Mouse (Mus musculus) heart, adult 11 months (tissue): ENCODE measurements around the gene Cdh23.
A peak's percentile ranks its signal among the peaks of the same experiment; 100 is the strongest.

Experiments used
- DNase-seq: peaks from one replicate; pipeline ENCODE4 v3.0.0; 2022

Cdh23 gene

DNA sequence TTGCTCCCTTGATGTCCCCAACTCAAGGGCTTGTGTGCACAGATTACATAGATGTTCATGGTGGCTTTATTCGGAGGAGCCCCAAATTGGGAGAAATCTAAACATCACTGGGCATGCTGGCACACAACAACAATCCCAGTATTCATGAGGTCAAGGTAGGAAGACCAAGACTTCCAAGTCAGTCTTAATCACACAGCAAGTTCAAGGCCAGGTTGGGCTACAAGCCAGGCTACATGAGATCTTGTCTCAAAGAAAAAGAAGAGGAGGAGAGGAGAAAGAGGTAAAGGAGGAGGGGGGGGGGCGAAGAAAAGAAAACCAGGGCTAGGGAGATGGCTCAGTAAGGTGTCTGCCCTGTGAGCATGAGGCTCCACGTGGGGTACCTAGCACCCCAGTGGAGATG lies 70.8 kb downstream of the Cdh23 start:
- DNase-seq: no peak

DNA sequence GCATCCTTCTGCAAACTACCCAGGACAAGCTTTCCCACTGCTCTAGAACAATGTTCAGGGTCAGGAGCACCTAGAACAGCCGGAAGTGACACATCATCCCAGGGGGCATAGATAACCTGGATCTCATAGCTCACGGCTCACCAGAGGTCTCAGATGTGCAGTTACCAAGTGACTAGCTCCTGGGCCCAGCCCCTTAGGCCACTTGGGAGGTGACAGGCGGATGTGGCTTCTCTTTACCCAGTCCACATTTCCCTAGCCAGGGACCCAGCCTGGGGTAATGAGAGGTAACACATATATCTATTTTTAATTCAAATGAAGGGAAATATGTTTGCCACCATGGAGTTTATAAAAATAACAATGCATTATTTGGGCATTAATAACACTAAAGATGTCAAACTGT lies 71.3 kb downstream of the Cdh23 start:
- no peak for DNase-seq

DNA sequence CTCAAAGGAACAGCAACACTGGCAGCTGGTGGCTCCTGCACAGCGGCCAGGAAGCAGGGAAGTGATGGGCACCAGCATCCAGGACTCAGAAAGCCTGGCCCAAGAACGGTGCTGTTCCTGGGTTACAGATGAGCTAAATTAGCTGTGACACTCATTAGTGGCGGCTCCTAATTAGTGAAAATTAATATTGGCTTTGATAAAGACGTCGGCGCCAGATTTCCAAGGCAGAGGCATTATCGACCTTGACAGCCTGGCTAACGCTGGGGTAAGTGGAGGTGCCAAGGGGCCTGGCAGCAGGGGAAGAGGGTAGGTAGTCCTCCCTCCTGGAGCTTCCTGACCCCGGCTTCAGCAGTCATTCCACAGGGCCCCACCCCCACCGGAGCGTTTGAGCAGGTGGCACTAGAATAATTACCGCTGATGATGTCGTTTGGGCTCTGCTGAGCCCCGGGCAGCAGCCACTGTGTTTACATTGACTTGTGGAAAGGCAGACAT lies 72.0 kb downstream of the Cdh23 start:
- DNase-seq: no peak

DNA sequence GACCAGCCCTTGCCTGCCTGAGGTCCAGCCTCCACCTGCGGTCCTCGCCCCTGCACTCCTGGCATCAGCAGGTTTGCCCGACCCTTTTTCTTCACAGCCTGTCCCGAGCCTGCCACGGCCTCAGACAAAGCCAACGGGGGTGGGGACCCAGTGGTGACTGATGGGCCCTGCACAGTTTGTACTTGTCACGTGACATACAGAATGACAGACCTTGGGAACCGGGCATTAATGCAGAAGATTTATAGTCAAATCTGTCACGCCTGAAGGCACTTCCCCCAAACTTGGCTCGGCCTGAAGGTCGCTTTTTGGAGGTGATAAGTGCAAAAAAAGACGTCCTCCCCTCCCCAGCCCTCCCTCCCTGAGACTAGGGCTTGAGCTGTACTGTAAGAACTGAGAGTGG lies 73.5 kb downstream of the Cdh23 start:
- no peak for DNase-seq

DNA sequence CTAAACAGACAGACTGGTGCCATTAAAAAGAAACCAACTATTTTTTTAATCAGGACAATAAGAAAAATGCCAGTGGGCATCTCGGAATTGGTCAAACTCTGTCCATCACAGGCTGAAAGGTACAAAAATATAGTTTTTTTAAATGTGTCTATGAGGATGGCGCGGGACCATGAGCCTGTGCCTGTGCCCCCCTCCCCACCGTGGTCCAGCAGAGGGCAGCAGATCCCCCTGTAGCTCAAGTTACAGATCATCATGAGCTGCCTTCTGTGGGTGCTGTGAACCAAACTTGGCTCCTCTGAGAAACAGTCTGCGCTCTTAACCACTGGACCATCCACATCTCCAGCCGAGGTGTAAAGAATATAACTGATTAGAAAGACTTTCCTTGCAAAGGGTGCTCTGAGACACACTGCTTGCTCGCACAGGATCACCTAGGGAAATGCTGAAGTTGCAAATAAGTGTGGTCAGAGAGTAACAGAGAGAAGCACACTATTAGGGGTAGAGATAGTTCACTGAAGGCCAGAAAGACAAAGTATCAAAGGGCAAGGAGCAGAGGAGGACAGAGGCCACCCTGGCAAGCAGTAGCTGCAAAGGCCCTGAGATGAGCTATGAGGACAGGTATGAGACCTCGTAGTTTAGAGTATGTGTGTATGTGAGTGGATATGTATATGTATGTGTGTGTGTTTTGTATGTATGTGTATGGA lies 74.7 kb downstream of the Cdh23 start:
- DNase-seq: no peak

DNA sequence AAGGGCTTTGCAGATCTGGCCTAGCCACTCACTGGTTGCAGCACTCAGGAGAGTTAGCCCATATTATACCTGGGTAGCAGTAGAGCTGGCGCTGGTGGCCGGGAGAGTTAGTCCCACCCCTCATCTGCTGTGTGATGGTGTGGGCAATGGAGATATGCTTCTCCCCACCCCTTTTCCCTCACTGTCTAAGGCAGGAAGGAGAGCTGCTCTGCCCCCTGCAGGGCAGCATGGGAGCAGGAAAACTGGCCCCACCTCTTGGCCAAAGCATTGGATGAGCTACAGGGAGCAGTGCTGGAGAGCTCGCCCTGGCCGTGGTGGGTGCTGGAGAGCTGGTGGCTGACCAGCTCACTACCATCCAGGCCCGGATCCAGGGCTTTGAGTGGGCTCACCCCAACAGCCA lies 80.4 kb downstream of the Cdh23 start:
- DNase-seq: no peak

DNA sequence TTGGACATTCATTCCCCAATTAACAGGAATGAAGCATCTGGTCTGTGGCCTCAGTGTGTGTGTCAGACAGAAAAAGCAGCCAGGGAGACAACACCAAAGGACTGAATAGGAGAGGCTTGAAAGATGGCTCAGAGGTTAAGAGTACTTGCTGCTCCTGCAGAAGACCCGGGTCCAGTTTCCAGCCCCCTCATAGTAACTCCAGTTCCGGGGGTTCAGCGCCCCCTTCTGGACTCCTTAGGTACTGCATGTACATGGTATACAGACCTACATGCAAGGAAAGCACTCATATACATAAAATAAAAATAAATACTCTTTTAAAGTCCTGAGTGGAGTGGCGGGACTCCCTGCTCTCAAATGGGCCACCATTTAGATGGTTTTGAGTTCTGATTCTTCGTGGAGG lies 83.4 kb downstream of the Cdh23 start:
- no peak for DNase-seq

DNA sequence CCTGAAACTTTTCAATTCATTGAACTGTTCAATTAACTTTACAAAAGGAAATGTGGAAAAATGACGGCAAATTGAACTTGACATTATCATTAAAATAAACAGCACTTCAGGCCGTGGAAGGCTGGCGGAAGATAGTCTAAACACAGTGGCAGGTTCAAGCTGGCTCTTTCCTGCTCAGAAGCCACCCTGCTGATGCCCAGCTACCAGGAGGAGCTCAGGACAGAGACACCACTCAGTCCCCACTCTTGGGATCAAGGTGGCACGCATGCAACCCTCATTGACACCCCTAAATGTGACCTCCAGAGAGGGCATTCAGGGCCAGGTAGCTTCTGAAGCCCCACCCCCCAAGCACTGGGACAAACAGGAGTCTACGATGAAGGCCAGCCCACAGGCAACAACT lies 89.1 kb downstream of the Cdh23 start:
- no peak for DNase-seq

DNA sequence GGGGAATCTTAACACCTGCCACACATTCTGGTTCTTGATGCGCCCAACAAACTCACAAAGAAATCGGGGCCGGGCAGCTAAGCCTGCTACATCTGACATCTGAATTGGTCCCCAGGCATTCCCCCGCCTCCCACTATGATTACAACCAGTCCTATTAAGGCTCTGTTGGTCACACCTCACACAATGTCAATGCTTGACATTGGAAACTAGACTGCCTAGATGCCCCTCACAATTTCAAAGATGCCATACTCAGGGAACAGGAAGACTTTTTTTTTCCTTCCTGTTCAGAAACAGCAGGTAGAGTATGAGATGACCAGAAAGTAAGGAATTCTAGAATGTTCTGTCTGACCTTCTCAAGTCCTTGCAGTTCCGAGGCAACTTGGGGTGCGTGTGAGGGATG lies 89.6 kb downstream of the Cdh23 start:
- DNase-seq: no peak

DNA sequence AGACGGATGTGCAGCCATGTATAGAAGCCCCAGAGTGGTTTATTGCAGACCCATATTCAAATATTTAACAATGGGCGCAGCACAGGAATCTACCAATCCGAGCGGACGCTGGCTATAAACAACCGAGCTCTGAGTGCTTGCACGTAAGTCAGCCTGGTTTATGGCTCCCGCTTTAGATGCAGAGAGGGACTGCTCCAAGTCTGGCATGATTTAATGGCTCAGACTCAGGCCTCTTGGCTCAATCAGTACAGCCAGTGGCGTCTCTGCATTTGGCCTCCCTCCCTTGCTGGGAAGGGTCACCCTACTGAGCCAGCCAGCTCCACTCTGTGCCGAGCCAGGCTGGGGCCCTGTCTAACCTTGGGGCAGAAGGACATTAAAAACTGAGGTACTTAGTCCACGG lies 94.1 kb downstream of the Cdh23 start:
- no peak for DNase-seq

DNA sequence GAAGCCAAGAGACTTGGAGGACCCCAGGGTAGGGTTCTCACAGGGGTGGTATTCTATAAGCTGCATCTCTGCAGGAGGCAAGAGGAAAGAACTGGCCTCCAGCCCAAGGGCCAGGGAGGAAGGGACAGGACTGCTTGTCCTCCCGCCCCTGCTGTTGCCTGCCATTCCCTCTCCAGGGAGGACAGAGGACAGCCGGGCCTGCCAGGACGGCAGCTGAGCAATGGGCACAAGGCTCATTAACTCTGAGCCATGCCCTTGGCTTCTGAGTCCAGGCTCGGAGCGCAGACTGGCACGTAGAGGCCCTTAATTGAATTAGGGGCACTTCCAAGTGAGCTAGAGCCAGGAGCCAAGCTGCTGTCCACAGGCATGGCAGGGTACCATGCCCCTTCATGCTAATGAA lies 101.1 kb downstream of the Cdh23 start:
- DNase-seq: no peak

DNA sequence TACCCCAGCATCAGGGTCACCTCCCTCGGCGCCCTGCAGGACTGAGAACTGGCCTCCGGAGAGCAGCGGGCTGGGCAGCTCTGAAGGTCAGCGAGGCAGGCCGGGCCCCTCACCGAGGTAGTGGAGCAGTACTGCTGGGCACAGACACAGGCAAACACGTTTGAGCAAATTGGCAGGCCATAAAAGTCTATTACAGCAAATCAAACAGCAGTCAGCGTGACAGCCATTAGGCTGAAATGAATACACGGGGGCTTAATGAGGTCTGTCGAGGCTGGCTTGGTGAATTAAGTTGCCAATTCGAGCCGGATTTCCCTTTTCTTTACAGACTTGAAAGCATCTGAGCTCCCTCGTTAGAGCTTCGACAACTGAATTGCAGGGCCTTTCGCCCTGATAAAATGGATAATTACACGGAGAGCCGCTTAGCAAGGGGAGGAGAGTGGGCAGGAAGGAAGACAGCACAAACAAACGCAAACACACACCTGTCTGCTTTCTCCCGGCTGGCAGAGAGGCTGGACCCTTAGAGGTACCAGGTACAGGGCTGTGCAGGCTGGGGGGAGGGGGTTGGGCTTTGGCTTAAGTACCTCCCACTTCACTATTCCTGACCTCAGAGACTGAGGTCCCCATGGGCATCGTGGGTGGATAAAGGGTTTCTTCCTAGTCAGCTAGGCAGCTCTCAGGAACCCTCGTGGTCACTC lies 103.3 kb downstream of the Cdh23 start:
- DNase-seq: no peak

DNA sequence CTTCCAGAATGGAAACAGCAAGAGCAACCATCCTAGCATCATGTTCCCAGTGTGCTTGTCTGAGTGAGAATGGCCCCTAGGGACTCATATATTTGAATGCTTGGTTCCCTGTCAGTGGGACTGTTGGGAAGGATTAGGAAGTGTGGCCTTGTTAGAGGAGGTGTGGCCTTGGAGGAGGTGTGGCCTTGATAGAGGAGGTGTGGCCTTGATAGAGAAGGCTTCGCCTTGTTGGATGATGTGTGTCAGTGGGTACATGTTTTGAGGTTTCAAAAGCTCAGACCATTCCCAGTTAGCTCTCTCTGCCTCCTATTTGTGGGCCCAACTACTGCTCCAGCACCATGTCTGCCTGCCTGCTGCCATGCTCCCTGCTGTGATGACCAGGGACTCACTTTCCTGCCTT lies 105.0 kb downstream of the Cdh23 start:
- no peak for DNase-seq

DNA sequence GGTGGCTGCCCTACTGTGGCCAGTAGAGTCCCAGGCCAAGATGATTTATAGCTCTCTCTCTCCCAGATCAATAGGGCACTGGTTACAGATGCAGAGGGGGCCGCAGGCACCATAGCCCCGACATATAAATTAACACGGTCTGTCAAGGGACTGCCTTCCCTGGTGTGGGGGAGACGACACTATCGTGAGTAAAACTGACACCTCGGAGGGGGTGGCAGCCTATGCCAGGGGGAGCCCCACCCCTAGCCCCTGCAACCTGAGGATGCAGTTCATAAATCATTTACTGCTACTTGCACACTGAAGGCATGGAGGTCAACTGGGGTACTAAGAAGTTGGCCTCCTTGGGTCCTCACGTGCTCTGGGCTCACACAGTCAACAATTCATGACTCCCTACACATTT lies 106.0 kb downstream of the Cdh23 start:
- no peak for DNase-seq

DNA sequence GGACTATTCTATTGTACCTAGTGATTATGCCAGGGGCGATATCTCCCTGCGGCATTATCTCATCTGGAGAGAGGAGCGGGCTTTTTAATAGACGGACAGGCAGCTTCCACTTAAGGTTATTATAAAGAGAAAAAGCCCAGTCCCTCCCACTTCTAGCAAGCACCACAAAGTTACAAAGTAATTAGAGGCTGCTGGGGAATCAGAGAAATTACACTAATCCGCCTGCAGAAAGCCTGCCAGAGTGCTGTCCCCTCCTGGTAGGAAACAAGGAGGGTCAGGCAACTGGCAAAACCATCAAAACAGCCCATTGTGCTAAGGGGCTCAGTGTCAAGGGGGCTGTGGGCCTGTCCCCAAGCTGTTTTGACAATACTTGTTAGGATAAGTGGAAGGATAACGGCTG lies 110.6 kb downstream of the Cdh23 start:
- no peak for DNase-seq

DNA sequence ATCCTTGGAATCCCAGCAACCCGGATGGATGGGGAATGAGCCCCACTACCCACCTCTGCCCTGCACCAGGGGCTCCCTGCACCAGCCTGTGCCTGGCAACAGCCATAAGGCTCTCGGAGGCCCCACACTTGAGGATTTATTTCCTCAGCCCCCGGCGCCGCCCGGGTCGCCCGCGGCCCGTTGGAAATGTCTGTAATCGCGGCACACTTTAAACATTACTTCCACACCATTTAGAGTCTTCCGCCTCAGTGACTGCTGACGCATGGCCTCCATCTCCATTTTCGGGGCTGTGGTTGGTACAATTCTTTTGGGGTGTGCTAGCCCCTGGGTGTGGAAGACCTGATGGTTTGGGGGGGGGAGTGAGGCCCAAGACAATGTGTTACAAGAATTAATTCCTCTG lies 113.3 kb downstream of the Cdh23 start:
- DNase-seq: no peak

DNA sequence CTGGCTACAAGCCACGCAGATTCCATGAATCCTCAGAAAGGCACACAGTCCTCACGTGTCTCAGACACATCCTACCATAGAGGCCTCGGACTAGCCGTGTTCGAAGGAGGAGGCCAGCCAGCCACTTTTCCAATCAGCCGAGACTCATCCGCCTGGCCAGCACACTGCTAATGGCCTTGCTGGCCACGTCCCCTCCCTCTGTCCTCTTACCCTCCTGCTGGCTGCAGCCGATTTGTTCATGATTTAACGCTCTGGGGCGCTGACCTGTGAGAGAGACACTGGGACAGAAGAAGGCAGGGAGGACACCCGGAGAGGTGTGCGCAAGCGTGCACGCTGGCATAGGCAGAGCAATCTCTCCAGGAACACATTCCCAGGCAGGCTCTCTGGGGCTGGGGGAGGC lies 115.6 kb downstream of the Cdh23 start:
- DNase-seq: no peak

DNA sequence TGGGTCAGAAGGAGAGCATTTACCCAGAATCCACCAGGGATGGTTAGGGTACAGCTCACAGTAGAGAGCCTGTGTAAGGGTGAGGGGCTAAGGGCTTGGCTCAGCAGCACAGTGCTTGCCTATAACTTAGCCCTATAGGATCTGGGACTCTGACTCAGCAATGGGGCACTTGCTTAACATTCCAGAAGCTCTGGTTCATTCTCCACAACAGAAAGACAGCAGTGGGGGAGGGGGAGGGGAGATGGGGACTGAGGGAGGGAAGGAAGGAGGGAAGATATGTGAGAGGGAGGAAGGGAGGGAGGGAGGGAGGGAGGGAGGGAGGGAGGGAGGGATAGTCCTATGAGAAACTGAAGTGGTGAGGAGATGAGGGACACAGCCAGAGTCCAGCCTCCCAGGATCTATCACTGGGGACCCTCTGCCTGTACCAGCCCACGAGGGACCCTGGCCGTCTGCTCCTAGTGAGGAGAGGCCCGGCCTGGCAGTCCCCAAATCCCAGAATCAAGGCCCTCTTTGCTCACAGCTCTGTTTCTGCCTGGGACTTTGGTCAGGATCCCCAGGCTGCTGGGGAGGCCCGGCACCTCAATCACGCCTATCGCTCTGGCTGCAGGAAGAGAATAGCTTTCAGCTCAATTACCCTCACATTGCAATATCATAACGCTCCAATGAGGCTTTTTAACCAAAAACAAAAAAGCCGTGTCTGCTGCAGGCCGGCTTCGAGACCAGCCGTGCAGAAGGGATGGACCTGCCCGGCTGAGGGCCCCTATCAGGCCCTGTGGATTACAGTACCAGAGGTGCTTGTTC lies 117.4 kb downstream of the Cdh23 start:
- DNase-seq: no peak

DNA sequence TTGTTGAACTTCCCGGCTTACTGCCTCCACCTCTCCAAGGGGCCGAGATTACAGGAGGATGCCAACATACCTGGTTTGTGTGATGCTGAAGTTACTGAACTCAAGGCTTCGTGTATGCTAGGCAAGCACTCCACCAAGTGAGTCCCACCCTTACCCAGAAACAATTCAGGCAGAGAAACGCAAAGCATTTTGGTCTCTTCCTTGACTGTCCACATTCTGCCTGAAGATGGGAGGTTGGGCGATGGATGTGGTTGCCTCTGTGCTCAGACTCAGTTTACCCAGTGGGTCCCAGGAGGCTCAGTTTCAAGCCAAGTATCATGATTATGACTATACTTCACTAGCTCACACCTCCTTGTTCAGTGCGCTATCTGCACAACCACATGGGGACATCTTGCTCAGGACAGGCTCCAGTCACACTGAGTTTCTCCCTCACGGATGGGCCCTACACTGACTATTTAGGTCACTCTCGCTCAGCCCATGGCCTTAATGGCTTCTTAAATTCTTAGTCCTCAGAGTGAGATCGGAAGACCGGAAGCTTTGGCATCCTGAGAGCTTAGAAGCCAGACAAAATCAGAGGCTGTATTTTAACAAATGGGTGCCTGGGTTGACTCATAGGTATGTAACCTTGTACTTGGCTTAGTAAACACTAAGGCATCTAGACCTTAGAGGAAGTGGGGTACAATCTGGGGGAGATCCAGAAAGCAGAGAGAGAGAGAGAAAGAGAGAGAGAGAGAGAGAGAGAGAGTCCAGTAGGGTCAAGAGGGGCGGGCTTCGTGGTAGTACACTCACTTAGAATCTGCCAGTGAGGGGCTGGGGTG lies 118.2 kb downstream of the Cdh23 start:
- no peak for DNase-seq

DNA sequence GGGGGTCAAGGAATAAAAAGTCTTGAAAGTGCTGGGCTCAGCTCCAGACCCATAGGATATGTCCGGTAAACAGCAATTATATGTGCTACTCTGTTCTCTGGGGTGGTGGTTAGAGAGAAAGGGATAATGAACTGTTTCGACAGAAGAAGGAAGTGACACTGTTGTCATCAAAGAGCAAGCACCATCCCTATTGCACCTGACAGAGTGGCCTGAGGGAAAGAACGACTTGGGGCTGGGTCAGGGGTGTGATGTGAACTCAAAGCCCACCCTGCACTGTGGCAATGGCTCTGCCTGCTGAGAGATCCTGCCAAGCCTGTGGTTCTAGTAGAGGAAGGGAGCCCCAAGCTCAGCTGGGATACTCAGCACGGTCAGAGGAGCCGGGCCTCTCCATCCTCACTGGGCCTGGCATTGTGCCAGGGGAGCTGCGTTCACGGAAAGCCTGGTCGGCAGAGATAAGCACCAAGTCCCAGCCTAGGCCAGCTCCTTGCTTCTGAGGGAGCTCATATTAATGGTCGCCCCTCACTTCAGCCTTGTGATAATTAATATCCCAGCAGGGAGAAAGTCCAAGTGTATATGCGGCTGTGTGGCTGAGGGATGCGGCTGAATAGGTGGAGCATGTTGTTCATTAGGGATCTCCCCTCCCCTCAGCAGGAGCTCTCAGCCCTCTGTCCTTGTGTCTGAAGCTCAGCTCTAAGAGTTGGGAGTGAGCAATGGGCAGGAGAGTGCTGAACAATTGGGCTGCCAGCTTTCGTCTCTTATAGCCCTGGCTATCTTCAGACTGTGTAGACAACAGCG lies 119.0 kb downstream of the Cdh23 start:
- DNase-seq: peak; percentile 99

DNA sequence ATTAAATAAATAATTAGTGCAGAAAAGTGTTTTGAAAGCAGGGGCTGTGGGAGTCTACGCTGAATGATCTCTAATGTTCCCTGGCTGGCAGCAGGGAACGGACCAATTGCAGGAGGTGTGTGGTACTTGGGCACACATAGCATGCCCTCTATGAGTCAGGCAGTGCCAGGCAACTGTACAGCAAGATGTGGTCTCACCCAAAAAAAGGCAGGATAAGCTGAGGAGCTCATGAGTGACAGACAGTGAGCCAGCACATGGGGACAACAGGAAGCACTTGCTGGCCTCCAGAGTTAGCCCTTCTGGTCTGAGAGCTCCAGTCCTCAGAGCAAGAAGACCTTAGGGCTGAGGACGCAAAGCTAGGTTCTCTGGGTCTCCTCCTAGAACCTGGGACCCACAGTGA lies 121.4 kb downstream of the Cdh23 start:
- DNase-seq: no peak

DNA sequence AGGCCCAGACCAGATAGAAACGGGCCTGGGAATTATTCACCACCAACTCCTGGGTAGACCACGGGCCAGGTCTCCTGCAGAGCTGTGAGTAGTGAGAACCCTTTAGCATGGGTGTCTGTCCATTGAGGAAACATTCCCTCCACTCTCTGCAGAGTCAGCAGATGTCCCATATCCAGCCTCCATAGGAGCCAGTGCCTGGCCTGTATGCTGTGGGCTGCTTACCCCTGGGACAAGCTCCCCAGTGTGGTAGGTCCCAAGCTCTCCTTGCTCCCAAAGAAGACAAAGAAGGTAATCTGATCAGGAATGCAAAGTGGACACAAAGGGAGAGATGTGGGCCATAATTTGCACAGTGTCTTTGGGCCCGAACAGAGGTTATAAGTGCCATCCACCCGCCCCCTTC lies 124.8 kb downstream of the Cdh23 start:
- DNase-seq: no peak
